ENCODE assay signal across 1 mouse cellular context in genomic region chr3:14877251-14877909, GRCm38 (mm10).
TF ChIP-seq lines count a peak whose summit lies in the region.

No protein-coding gene starts in this region.

TF ChIP-seq in MEL, 35 proteins besides CTCF, POLR2A, EP300 and RAD21 (continued from another document):
- peak; percentile 82 for TF ChIP-seq MYB (IDR thresholded peaks at IDR 0.05; ENCODE audit: low read depth, low read length)
- TF ChIP-seq TBP (IDR thresholded peaks at IDR 0.05; ENCODE audit: low read depth, low read length) = peak; percentile 24; the same call in 1 of the 2 replicates
- TF ChIP-seq GATA1 (IDR thresholded peaks at IDR 0.05; ENCODE audit: low read depth, low read length) = peak; percentile 84
- no peak for TF ChIP-seq ZC3H11A (IDR thresholded peaks at IDR 0.05; ENCODE audit: low read depth, low read length)
- peak; percentile 46; the same call in 1 of the 2 replicates for TF ChIP-seq BHLHE40 (IDR thresholded peaks at IDR 0.05; ENCODE audit: borderline replicate concordance, low read depth, low read length)
- TF ChIP-seq SMC3 (IDR thresholded peaks at IDR 0.05; ENCODE audit: low read depth, low read length) = peak; percentile 16; the same call in 1 of the 2 replicates
- peak; percentile 59; the same call in 1 of the 2 replicates for TF ChIP-seq CHD1 (IDR thresholded peaks at IDR 0.05; ENCODE audit: low read depth, low read length)
- TF ChIP-seq POLR2AphosphoS5 (IDR thresholded peaks at IDR 0.05; ENCODE audit: borderline replicate concordance, low read depth, low read length) = no peak
- TF ChIP-seq TAL1 (IDR thresholded peaks at IDR 0.05; ENCODE audit: low read length) = peak; percentile 93
- TF ChIP-seq ZMIZ1 (IDR thresholded peaks at IDR 0.05; ENCODE audit: low read depth, low read length) = 0 out of 2 replicates have a peak, but pooled peaks have one; percentile 46
- TF ChIP-seq NELFE (IDR thresholded peaks at IDR 0.05; ENCODE audit: low read depth, low read length) = no peak
- 0 out of 2 replicates have a peak, but pooled peaks have one; percentile 11 for TF ChIP-seq RCOR1 (IDR thresholded peaks at IDR 0.05; ENCODE audit: low read depth, low read length)
- TF ChIP-seq SIN3A (IDR thresholded peaks at IDR 0.05; ENCODE audit: low read length) = peak; percentile 70
- TF ChIP-seq MAFK (IDR thresholded peaks at IDR 0.05; ENCODE audit: borderline replicate concordance, low read depth, low read length) = no peak
- no peak for TF ChIP-seq USF1 (IDR thresholded peaks at IDR 0.05; ENCODE audit: low read depth, low read length)
- no peak for TF ChIP-seq GABPA (IDR thresholded peaks at IDR 0.05; ENCODE audit: low read depth, low read length)
- TF ChIP-seq TCF12 (IDR thresholded peaks at IDR 0.05; ENCODE audit: low read depth, low read length) = peak; percentile 94
- TF ChIP-seq NRF1 (IDR thresholded peaks at IDR 0.05; ENCODE audit: insufficient read depth, low read depth, low read length, poor library complexity, severe bottlenecking) = no peak
- peak; percentile 80 for TF ChIP-seq ETS1 (IDR thresholded peaks at IDR 0.05; ENCODE audit: low read depth, low read length)
